Mouse (Mus musculus) bone marrow macrophage, adult 2 months (primary cell): ENCODE data around the gene Clec3b.

Experiments used
- CTCF ChIP-seq: IDR thresholded peaks from 2 replicates; pipeline ENCODE4 v1.5.1; 2012; ENCODE audit warnings: low read depth, mild to moderate bottlenecking, low read length, moderate library complexity
- POLR2A ChIP-seq: IDR thresholded peaks from 2 replicates; pipeline ENCODE4 v1.6.1; 2012; ENCODE audit warnings: mild to moderate bottlenecking, low read depth, low read length, borderline replicate concordance

GRCm38 (mm10) chr9:123109188-123109587 lies 41.6 kb upstream of the Clec3b start:
- TF ChIP-seq CTCF (no peak), POLR2A (no peak)
